Mouse (Mus musculus) heart, embryonic 16.5 days (tissue): ENCODE data around the gene Hsf3. TPM values are rescaled to one million over a fixed set of nuclear protein-coding genes. Genes with fewer than 3 reads are reported as not detected.

ENCODE experiments used
- ATAC-seq: fragments of 200-750 bp; cut with Nextera tagmentation; replicated peaks from 2 replicates; pipeline ENCODE4 v1.8.0; 2017; ENCODE audit warnings: moderate number of reproducible peaks; ENCODE audit not compliant: insufficient read depth, low FRiP score; ENCODE audit errors: extremely low read depth
- H3K27ac ChIP-seq: fragments of 300-500 bp; sonication (generic); 2 replicates; pipeline ENCODE4 v1.5.1; 2014; ENCODE audit warnings: mild to moderate bottlenecking, low read length, control low read depth, moderate library complexity
- H3K27me3 ChIP-seq: fragments of 300-500 bp; sonication (generic); 2 replicates; pipeline ENCODE4 v1.6.1; 2014; ENCODE audit warnings: low read length, mixed read lengths; ENCODE audit not compliant: control insufficient read depth, insufficient read depth
- H3K36me3 ChIP-seq: fragments of 300-500 bp; sonication (generic); 2 replicates; pipeline ENCODE4 v1.6.1; 2014; ENCODE audit not compliant: control insufficient read depth, insufficient read depth
- H3K4me1 ChIP-seq: fragments of 300-500 bp; sonication (generic); 2 replicates; pipeline ENCODE4 v1.6.1; 2014; ENCODE audit warnings: low read length, mixed read lengths; ENCODE audit not compliant: control insufficient read depth, insufficient read depth
- H3K4me2 ChIP-seq: fragments of 300-500 bp; sonication (generic); 2 replicates; pipeline ENCODE4 v1.6.1; 2014; ENCODE audit warnings: low read depth, mild to moderate bottlenecking, control low read depth, low read length
- H3K4me3 ChIP-seq: fragments of 300-500 bp; sonication (generic); 2 replicates; pipeline ENCODE4 v1.5.1; 2014; ENCODE audit warnings: mild to moderate bottlenecking, control low read depth, low read length
- H3K9ac ChIP-seq: fragments of 300-500 bp; sonication (generic); 2 replicates; pipeline ENCODE4 v1.6.1; 2014; ENCODE audit warnings: low read length, control low read depth
- H3K9me3 ChIP-seq: fragments of 300-500 bp; sonication (generic); replicated peaks from 2 replicates; pipeline ENCODE4 v1.6.1; 2016; ENCODE audit warnings: low read length; ENCODE audit not compliant: control insufficient read depth
- WGBS: fragments of 180-500 bp; shearing (Covaris S2); extraction: QIAGEN DNeasy Blood & Tissue Kit; methylation state at CpG from one replicate; pipeline ENCODE4 v1.1.7; 2014; 5-methylcytosine and 5-hydroxymethylcytosine counted together
- polyA plus RNA-seq: library from polyadenylated mRNA; unstranded; fragments of >200 nt; fragmentation: Nextera tagmentation; extraction: Ambion mirVana; gene quantifications from 2 replicates; pipeline ENCODE4 v1.2.1, GENCODE M21; 2015

Gene Hsf3
- polyA plus RNA-seq, 1 experiment from 2014 or later = 0.17 TPM

DNA sequence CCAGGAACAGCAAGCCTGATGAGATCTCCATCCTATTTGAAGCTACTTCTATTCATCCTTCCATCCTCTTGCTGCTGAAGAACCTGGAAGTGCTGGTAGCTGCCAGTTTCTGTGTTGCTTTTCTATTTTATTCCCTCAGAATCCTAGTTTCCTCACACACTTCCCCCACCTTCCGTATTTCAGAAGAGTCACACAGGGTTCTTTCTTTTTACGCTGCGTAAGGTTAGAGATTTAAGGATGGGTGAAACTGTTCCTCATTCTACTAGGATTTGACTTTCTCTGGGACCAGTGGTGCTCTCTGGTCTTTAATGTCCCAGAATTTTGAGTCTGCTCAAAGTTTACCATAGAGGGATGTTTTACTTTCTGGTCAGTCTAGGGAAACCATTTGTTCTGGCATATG is 162.8 kb downstream of the Hsf3 start, which contains the start of gene Vsig4:
Gene Vsig4 (minus strand): TSS at position 101 of the 400 bp plus-strand sequence.
- no peak within 1 kb of the TSS for H3K4me2 ChIP-seq
- ATAC-seq = no peak
- 85% methylated on average over 3 of the region's 3 CpGs for WGBS
- H3K27me3 ChIP-seq = no peaks in the 10 kb centered on the region
- no peak within 1 kb of the TSS for H3K9ac ChIP-seq
- H3K9me3 ChIP-seq = no peaks in the 10 kb centered on the region
- no peak within 1 kb of the TSS for H3K27ac ChIP-seq
- no peaks in the 10 kb centered on the region for H3K4me1 ChIP-seq
- H3K36me3 ChIP-seq = no peaks in the 10 kb centered on the region
- no peak within 1 kb of the TSS for H3K4me3 ChIP-seq

GRCm38 (mm10) chrX:96256509-96256908 is 199.6 kb downstream of the Hsf3 start:
- H3K4me1 ChIP-seq = no peaks in the 10 kb centered on the region
- no peak overlapping the region for H3K9ac ChIP-seq
- no peaks in the 10 kb centered on the region for H3K9me3 ChIP-seq
- H3K36me3 ChIP-seq = no peaks in the 10 kb centered on the region
- H3K27ac ChIP-seq = no peak overlapping the region
- no peak overlapping the region for H3K4me3 ChIP-seq
- H3K27me3 ChIP-seq = no peaks in the 10 kb centered on the region
- H3K4me2 ChIP-seq = no peak overlapping the region
- no peak for ATAC-seq

Other genes starting within 250 kb of the Hsf3 start
- gene Vsig4, start 162.9 kb downstream of the Hsf3 start, polyA plus RNA-seq = 0.37 and 0.38 TPM in 2 replicates
- gene Heph, start 935 bp downstream of the Hsf3 start, polyA plus RNA-seq = 11.4 and 11.8 TPM in 2 replicates